Mouse (Mus musculus): ENCODE results near the gene Ephx4. TPM values are rescaled to one million over a fixed set of nuclear protein-coding genes. Genes with fewer than 3 reads are reported as not detected.

Gene Ephx4
- polyA plus RNA-seq, 1 experiment from 2014 or later, result 0.72 TPM

Other genes with a start within 250 kb of the Ephx4 start
- gene Tgfbr3, start 113.1 kb upstream of the Ephx4 start, polyA plus RNA-seq (2016; fragmentation: Nextera tagmentation; extraction: Ambion mirVana), result 36.7 and 54.6 TPM in 2 replicates
- gene Brdt, start 71.6 kb upstream of the Ephx4 start, polyA plus RNA-seq (2016; fragmentation: Nextera tagmentation; extraction: Ambion mirVana), result 0.62 and 0.63 TPM in 2 replicates
- not detected in 2 replicates for gene Lpcat2b, start 28.8 kb downstream of the Ephx4 start, polyA plus RNA-seq (2016; fragmentation: Nextera tagmentation; extraction: Ambion mirVana)
- gene Btbd8, start 35.3 kb downstream of the Ephx4 start, polyA plus RNA-seq (2016; fragmentation: Nextera tagmentation; extraction: Ambion mirVana), result 3.2 and 3.4 TPM in 2 replicates
- gene Gm42669, start 104.9 kb downstream of the Ephx4 start, polyA plus RNA-seq (2016; fragmentation: Nextera tagmentation; extraction: Ambion mirVana), result 0.24 and 0.25 TPM in 2 replicates
- gene 1700028K03Rik, start 132.0 kb downstream of the Ephx4 start, polyA plus RNA-seq (2016; fragmentation: Nextera tagmentation; extraction: Ambion mirVana), result 0.04 and 0.06 TPM in 2 replicates
- gene Rpap2, start 194.6 kb downstream of the Ephx4 start, polyA plus RNA-seq (2016; fragmentation: Nextera tagmentation; extraction: Ambion mirVana), result 14.4 and 18.7 TPM in 2 replicates
- 27.2 and 30.6 TPM in 2 replicates for gene Glmn, start 195.2 kb downstream of the Ephx4 start, polyA plus RNA-seq (2016; fragmentation: Nextera tagmentation; extraction: Ambion mirVana)

All from heart, embryonic 10.5 days (tissue).